Mouse (Mus musculus) c-Kit-positive CD71-positive TER-119-negative erythroid progenitor cells, embryonic 14.5 days (primary cell): ENCODE data around the gene Olfr1535.

Experiments used
- DNase-seq: peaks from one replicate; pipeline ENCODE4 v3.0.0-alpha.2; 2013; ENCODE audit warnings: low read depth

The Olfr1535 gene

GRCm38 (mm10) chr13:21559793-21560192 is at the start of gene Olfr1535:
Gene Olfr1535, minus strand, starts transcription at chr13:21559893.
- DNase-seq = no peak

DNA sequence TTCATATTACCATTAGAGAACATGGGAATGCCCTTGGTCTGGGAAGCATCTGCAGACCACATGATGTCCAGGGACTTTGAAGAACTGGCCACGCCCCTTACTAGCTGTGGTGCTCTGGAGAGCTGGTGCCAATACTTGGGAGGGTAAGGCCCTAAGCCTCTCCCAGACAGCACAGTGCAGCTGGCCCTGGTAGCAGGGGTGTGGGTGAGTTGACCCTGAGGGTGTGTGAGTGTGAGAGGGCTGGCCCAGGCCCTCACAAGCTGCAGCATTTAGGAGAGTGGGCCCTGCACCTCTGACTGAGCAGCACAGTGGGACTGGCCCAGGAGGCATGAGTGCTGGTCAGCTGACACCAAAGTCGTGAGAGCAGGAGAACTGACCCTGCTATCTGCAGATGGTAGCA is 31.9 kb upstream of the Olfr1535 start:
- no peak for DNase-seq

DNA sequence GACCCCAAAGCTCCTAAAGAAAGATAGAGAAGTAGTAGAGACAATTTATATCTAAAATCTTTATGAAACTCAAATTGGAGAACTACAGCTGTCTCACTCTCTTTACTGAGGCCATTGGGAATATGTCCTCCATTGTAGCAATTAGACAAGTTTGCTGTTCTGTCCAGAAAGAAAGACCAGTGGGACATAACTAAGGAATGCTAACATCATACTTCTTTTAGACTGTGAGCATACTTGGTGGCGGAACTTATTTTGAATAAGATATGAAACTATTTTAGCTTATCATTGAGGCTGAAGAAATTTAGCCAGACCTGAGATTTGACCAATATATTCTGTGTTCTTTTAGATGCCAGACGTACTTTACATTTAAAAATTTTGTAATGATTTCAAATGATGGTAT is 22.0 kb upstream of the Olfr1535 start, which contains the start of gene Olfr1364:
Gene Olfr1364 (minus strand): TSS at position 101 of the 400 bp plus-strand sequence.
- no peak for DNase-seq

DNA sequence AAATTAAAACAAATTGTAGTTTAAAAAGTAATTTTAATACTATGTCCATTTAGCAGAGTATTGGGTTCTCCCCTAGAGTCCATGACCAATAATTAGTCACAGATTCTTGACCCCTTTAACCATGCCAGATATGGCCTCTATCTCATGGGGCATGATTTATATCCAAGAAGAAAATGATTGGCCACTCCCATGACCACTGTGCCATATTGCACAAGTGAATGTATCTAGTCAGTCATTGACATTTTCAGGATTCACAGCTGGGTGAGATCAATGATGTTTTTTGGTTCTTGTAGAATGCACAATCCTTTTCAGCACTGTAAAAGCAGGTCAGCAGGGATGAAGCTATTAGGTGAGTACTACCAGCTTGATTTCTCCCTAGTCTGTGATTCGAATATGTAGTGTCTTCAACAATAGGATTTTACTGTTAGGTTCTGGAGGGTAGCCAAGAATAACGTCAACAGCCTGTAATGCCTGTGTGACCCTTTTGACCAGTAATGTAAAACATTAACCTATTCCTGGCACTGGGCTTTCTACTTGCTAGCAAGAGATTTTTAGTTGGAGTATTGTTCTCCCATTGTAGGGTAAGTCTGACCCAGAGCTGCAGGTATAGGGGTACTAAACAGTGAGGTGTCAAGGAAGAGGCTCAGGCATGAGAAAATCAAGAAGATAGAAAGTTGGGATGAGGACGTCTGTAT is 9.1 kb downstream of the Olfr1535 start:
- DNase-seq = no peak

- DNase-seq = no peak
Observed at GRCm38 (mm10) chr13:21549487-21549886, 10.2 kb downstream of the Olfr1535 start.

GRCm38 (mm10) chr13:21542708-21543107 is 17.0 kb downstream of the Olfr1535 start, which contains the start of gene Olfr1366:
Gene Olfr1366, minus strand, starts transcription at chr13:21542808.
- DNase-seq = no peak

GRCm38 (mm10) chr13:21530781-21531201 is 28.9 kb downstream of the Olfr1535 start, which contains the start of gene Zkscan8:
Gene Zkscan8, minus strand, starts transcription at chr13:21531120.
- peak; percentile 82 for DNase-seq

DNA sequence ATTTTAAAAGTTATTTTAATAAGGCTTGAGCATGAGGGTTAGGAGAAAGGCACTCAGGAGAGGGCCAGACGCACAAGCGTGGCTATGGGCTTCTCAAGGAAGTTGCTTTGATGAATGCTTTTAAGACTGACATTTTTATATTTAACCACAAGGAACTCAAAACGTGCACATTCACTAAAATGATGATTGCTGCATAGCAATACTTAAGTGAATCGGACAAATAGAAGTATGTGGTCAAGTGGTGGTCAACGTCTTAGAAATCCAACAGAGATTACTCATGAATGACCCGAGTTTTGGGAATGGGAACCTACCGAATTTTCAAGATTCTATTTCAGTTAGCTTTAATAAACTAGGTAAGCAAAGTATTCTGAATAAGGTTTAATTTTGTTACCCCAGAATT is 29.6 kb downstream of the Olfr1535 start:
- no peak for DNase-seq

DNA sequence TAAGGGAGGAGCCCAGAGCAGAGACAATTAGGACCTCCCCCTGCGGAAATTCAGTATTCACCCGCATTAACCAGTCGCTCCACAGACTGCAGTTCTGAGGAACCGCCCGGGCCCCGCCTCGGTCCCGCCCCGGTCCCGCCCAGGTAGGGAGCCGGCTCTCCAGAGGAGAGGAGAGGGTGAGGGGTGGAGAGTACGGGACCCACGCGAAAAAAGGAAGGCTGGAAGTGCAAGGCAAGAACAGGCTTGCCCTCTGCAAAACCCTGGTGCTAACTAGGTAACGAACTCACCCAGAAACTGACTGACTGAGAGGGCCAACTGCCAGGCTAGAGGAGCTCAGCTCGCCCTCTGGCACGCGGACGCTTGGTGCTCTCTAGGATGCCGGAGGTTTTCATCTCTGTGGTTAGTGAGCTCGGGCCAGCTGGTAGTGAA is 53.5 kb downstream of the Olfr1535 start:
- peak; percentile 85 for DNase-seq
